In the genomic region with DNA sequence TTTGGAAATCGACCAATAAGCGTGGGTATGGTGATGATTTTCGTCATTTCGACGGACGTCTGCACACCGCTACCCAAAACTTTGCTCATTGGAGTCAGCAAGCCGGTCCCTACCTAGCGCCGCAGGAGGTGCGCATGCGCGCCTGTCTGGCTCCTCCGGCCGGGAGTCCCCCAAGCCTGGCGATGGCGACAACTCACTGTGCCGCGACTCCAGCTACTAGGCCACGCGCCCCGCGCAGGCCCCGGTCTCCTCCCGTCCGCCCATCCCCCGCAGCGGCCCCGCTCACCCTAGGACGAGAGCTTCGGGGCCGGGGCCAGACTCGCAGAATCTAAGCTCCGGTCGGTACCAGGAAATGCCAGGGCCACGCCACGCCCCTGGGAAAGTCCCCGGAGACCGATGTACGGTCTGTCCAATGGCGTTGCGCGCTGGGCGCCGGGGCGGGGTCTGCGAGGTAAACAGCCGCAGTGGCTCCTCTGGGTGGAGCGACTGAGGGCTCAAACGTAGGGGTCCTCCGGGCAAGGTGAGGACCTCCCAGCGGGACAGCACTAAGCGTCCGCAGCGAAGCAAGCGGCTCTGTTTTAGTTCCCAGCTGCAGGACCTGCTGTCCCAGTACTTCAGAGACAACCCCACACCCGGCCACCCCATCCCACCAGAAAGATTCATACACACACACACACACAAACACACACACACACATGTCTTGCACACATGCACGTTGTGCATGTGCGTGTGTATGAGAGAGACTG, we compare ENCODE assay signal across 7 mouse cellular contexts. TPM values are rescaled to one million over a fixed set of nuclear protein-coding genes. Genes with fewer than 3 reads are reported as not detected.
DNase-seq lines count a peak whose midpoint lies in the region; ATAC-seq lines count a peak whose summit lies in the region.

No protein-coding gene starts in this region.

- H3K4me1 ChIP-seq in embryonic facial prominence, embryonic 11.5 days (ENCODE audit: control insufficient read depth, insufficient read depth, low read length), result no peaks in the 10 kb centered on the region
- no peaks in the 10 kb centered on the region for H3K4me1 ChIP-seq in limb, embryonic 11.5 days (ENCODE audit: control insufficient read depth, insufficient read depth, low read length)
- H3K4me1 ChIP-seq in midbrain, embryonic 14.5 days (ENCODE audit: control insufficient read depth, insufficient read depth, low read length), result no peaks in the 10 kb centered on the region

- peak; percentile 97 for ATAC-seq in embryonic facial prominence, embryonic 11.5 days (replicated peaks; ENCODE audit: insufficient number of reproducible peaks, low FRiP score, low TSS enrichment, low read depth)
- peak; percentile 95 for ATAC-seq in limb, embryonic 11.5 days (ENCODE audit: insufficient number of reproducible peaks, low FRiP score, low TSS enrichment, low read depth)
- ATAC-seq in midbrain, embryonic 14.5 days (ENCODE audit: low FRiP score, low TSS enrichment), result peak; percentile 97

- H3K27me3 ChIP-seq in embryonic facial prominence, embryonic 11.5 days (ENCODE audit: control insufficient read depth, insufficient read depth, low read length), result no peaks in the 10 kb centered on the region
- H3K27me3 ChIP-seq in limb, embryonic 11.5 days (ENCODE audit: control insufficient read depth, insufficient read depth, low read length), result no peaks in the 10 kb centered on the region
- no peaks in the 10 kb centered on the region for H3K27me3 ChIP-seq in midbrain, embryonic 14.5 days (ENCODE audit: control insufficient read depth, insufficient read depth, low read length)

- under 1% methylated on average over 59 of the region's 59 CpGs for WGBS in embryonic facial prominence, embryonic 11.5 days
- 1% methylated on average over 59 of the region's 59 CpGs for WGBS in limb, embryonic 11.5 days
- 1% methylated on average over 59 of the region's 59 CpGs for WGBS in midbrain, embryonic 14.5 days

- peak overlapping the region; percentile 76 for H3K9ac ChIP-seq in embryonic facial prominence, embryonic 11.5 days (replicated peaks; ENCODE audit: low read length)
- H3K9ac ChIP-seq in limb, embryonic 11.5 days (ENCODE audit: low read length), result peak overlapping the region; percentile 67
- H3K9ac ChIP-seq in midbrain, embryonic 14.5 days (replicated peaks; ENCODE audit: low read length), result peak overlapping the region; percentile 88

- H3K27ac ChIP-seq in embryonic facial prominence, embryonic 11.5 days (replicated peaks; ENCODE audit: low read depth, low read length), result peak overlapping the region; percentile 70; the same call in 1 of the 2 replicates
- H3K27ac ChIP-seq in limb, embryonic 11.5 days (replicated peaks; ENCODE audit: low read depth, low read length), result no peak overlapping the region; the same call in 1 of the 2 replicates
- H3K27ac ChIP-seq in midbrain, embryonic 14.5 days (replicated peaks; ENCODE audit: low read depth, low read length), result peak overlapping the region; percentile 87

- peak overlapping the region; percentile 61 for H3K4me2 ChIP-seq in embryonic facial prominence, embryonic 11.5 days (ENCODE audit: low read depth, low read length)
- peak overlapping the region; percentile 57 for H3K4me2 ChIP-seq in limb, embryonic 11.5 days (ENCODE audit: low read depth, severe bottlenecking)
- peak overlapping the region; percentile 63 for H3K4me2 ChIP-seq in midbrain, embryonic 14.5 days (ENCODE audit: low read length)

- peak; percentile 100 for DNase-seq in adrenal gland, postnatal 14 days
- DNase-seq in embryonic facial prominence, embryonic 11.5 days (ENCODE audit: low spot score), result peak; percentile 97
- DNase-seq in heart, adult 11 months, result peak; percentile 100
- DNase-seq in kidney, adult 18-20 months, result peak; percentile 100
- DNase-seq in limb, embryonic 11.5 days (ENCODE audit: low spot score), result peak; percentile 98
- peak; percentile 98 for DNase-seq in midbrain, embryonic 14.5 days
- peak; percentile 98 to 99 for DNase-seq in spleen, adult 18-20 months

- no peaks in the 10 kb centered on the region for H3K36me3 ChIP-seq in embryonic facial prominence, embryonic 11.5 days (replicated peaks; ENCODE audit: control insufficient read depth, insufficient read depth, low read depth, low read length)
- H3K36me3 ChIP-seq in limb, embryonic 11.5 days (ENCODE audit: control insufficient read depth, insufficient read depth, low read length), result no peaks in the 10 kb centered on the region
- no peaks in the 10 kb centered on the region for H3K36me3 ChIP-seq in midbrain, embryonic 14.5 days (ENCODE audit: control insufficient read depth, insufficient read depth, low read length)

- H3K4me3 ChIP-seq in embryonic facial prominence, embryonic 11.5 days (ENCODE audit: low read depth, low read length), result peak overlapping the region; percentile 85
- H3K4me3 ChIP-seq in limb, embryonic 11.5 days (ENCODE audit: low read depth, low read length), result peak overlapping the region; percentile 51
- peak overlapping the region; percentile 76 for H3K4me3 ChIP-seq in midbrain, embryonic 14.5 days (replicated peaks; ENCODE audit: low read depth, low read length)

- no peaks in the 10 kb centered on the region for H3K9me3 ChIP-seq in embryonic facial prominence, embryonic 11.5 days (replicated peaks; ENCODE audit: control insufficient read depth, low read length)
- no peaks in the 10 kb centered on the region for H3K9me3 ChIP-seq in limb, embryonic 11.5 days (ENCODE audit: control insufficient read depth, low read length)
- H3K9me3 ChIP-seq in midbrain, embryonic 14.5 days (ENCODE audit: control insufficient read depth, low read length), result no peaks in the 10 kb centered on the region

RNA-seq across cellular contexts. Expression of a gene that starts 6.8 kb away (rescaled TPM):
- 53.8 and 74.2 TPM in 2 replicates for total RNA-seq in adrenal gland, postnatal 14 days (2021)
- polyA plus RNA-seq in embryonic facial prominence, embryonic 11.5 days (2014; fragmentation: Nextera tagmentation; extraction: Ambion mirVana), result 9.1 and 11.6 TPM in 2 replicates
- 13.3 and 13.4 TPM in 2 replicates for polyA plus RNA-seq in limb, embryonic 11.5 days (2014; fragmentation: Nextera tagmentation; extraction: Ambion mirVana)
- polyA plus RNA-seq in midbrain, embryonic 14.5 days (2014; fragmentation: Nextera tagmentation; extraction: Ambion mirVana), result 15.1 and 15.5 TPM in 2 replicates

RNA-seq across cellular contexts. Expression of a gene that starts 53.7 kb away (rescaled TPM):
- 308 and 532 TPM in 2 replicates for total RNA-seq in adrenal gland, postnatal 14 days (2021)
- polyA plus RNA-seq in embryonic facial prominence, embryonic 11.5 days (2014; fragmentation: Nextera tagmentation; extraction: Ambion mirVana), result 70.6 and 76.2 TPM in 2 replicates
- polyA plus RNA-seq in limb, embryonic 11.5 days (2014; fragmentation: Nextera tagmentation; extraction: Ambion mirVana), result 48.2 and 49.9 TPM in 2 replicates
- polyA plus RNA-seq in midbrain, embryonic 14.5 days (2014; fragmentation: Nextera tagmentation; extraction: Ambion mirVana), result 22.2 and 22.6 TPM in 2 replicates
